Mouse (Mus musculus): ENCODE data around the gene Slc13a4. TPM values are rescaled to one million over a fixed set of nuclear protein-coding genes. Genes with fewer than 3 reads are reported as not detected.

Gene Slc13a4
- polyA plus RNA-seq, 1 experiment from 2014 or later = 0.19 TPM

GRCm38 (mm10) chr6:35337836-35338235, 29.9 kb upstream of the Slc13a4 start:
- DNase-seq (ENCODE audit: low spot score, missing footprints) (no peak), ATAC-seq (ENCODE audit: low FRiP score) (no peak)
- Histone ChIP-seq H3K4me3 (ENCODE audit: low read depth, low read length) (no peak overlapping the region), H3K27me3 (ENCODE audit: control insufficient read depth, insufficient read depth, low read length) (no peaks in the 10 kb centered on the region), H3K4me1 (ENCODE audit: control insufficient read depth, insufficient read depth, low read length) (no peaks in the 10 kb centered on the region; the same call in 1 of the 2 replicates), H3K9me3 (ENCODE audit: control insufficient read depth, low read length) (no peaks in the 10 kb centered on the region), H3K36me3 (ENCODE audit: control insufficient read depth, insufficient read depth, low read length) (no peaks in the 10 kb centered on the region), H3K4me2 (no peak overlapping the region), H3K9ac (ENCODE audit: low read length) (no peak overlapping the region), H3K27ac (ENCODE audit: low read depth, low read length) (no peak overlapping the region)
- WGBS = 82% methylated on average over 8 of the region's 8 CpGs

DNA sequence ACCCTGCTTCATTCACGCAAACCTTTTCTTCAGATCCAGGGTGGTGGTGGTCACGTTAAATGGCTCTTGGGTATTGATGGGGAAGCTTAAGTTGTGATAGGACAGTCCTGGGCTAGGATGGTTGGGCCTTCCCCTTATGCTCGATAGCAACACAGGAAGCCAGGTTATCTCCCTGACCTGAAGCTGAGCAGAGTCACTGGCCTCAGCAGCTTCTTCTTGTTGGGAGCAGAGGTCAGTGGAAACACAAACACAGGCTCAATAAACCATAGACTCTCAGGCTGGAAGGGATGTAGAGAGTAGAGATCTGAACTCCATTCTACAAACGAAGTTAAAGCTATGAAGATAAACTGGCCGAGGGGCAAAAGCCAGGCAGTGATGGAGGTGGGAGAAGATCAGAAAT, 27.5 kb upstream of the Slc13a4 start:
- H3K9ac ChIP-seq (ENCODE audit: low read length) = no peak overlapping the region
- 74% methylated on average over 5 of the region's 5 CpGs for WGBS
- H3K27ac ChIP-seq (ENCODE audit: low read depth, low read length) = no peak overlapping the region
- H3K9me3 ChIP-seq (ENCODE audit: control insufficient read depth, low read length) = no peaks in the 10 kb centered on the region
- no peak overlapping the region for H3K4me3 ChIP-seq (ENCODE audit: low read depth, low read length)
- no peaks in the 10 kb centered on the region for H3K27me3 ChIP-seq (ENCODE audit: control insufficient read depth, insufficient read depth, low read length)
- H3K4me1 ChIP-seq (ENCODE audit: control insufficient read depth, insufficient read depth, low read length) = no peaks in the 10 kb centered on the region; the same call in 1 of the 2 replicates
- no peak overlapping the region for H3K4me2 ChIP-seq
- ATAC-seq (ENCODE audit: low FRiP score) (no peak), DNase-seq (ENCODE audit: low spot score, missing footprints) (peak; percentile 62)
- no peaks in the 10 kb centered on the region for H3K36me3 ChIP-seq (ENCODE audit: control insufficient read depth, insufficient read depth, low read length)

GRCm38 (mm10) chr6:35334278-35334677, 26.3 kb upstream of the Slc13a4 start:
- Histone ChIP-seq H3K36me3 (ENCODE audit: control insufficient read depth, insufficient read depth, low read length) (no peaks in the 10 kb centered on the region), H3K9ac (ENCODE audit: low read length) (no peak overlapping the region), H3K4me3 (ENCODE audit: low read depth, low read length) (no peak overlapping the region), H3K27me3 (ENCODE audit: control insufficient read depth, insufficient read depth, low read length) (no peaks in the 10 kb centered on the region), H3K27ac (ENCODE audit: low read depth, low read length) (no peak overlapping the region), H3K4me2 (no peak overlapping the region), H3K9me3 (ENCODE audit: control insufficient read depth, low read length) (no peaks in the 10 kb centered on the region), H3K4me1 (ENCODE audit: control insufficient read depth, insufficient read depth, low read length) (no peaks in the 10 kb centered on the region; the same call in 1 of the 2 replicates)
- no peak for ATAC-seq (ENCODE audit: low FRiP score)
- DNase-seq (ENCODE audit: low spot score, missing footprints) = peak; percentile 82
- WGBS = 69% methylated on average over 4 of the region's 4 CpGs

DNA sequence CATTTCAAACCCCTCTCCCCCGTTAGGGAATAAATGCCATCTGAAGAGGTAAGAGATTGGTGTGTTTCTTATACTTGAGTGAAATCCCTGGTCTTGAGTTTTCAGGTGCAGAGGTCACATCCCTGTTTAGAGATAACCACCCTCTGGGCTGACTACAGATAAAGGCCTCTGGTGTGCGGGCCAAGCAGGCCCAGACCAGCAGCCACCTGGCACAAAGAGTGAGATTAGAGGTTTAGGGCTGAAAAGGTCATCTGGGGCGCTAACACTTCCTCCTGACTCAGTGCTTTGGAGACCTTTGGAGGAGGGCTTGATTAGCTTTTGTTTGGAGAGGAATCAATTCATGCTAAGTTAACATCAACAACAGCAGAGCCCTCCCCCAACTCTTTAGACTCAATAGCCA, 25.7 kb upstream of the Slc13a4 start:
- H3K9ac ChIP-seq (ENCODE audit: low read length) = no peak overlapping the region
- no peaks in the 10 kb centered on the region for H3K27me3 ChIP-seq (ENCODE audit: control insufficient read depth, insufficient read depth, low read length)
- no peaks in the 10 kb centered on the region for H3K9me3 ChIP-seq (ENCODE audit: control insufficient read depth, low read length)
- DNase-seq (ENCODE audit: low spot score, missing footprints) (no peak), ATAC-seq (ENCODE audit: low FRiP score) (no peak)
- H3K27ac ChIP-seq (ENCODE audit: low read depth, low read length) = no peak overlapping the region
- H3K4me2 ChIP-seq = no peak overlapping the region
- 17% methylated on average over 3 of the region's 3 CpGs for WGBS
- no peak overlapping the region for H3K4me3 ChIP-seq (ENCODE audit: low read depth, low read length)
- H3K36me3 ChIP-seq (ENCODE audit: control insufficient read depth, insufficient read depth, low read length) = no peaks in the 10 kb centered on the region
- H3K4me1 ChIP-seq (ENCODE audit: control insufficient read depth, insufficient read depth, low read length) = no peaks in the 10 kb centered on the region; the same call in 1 of the 2 replicates

DNA sequence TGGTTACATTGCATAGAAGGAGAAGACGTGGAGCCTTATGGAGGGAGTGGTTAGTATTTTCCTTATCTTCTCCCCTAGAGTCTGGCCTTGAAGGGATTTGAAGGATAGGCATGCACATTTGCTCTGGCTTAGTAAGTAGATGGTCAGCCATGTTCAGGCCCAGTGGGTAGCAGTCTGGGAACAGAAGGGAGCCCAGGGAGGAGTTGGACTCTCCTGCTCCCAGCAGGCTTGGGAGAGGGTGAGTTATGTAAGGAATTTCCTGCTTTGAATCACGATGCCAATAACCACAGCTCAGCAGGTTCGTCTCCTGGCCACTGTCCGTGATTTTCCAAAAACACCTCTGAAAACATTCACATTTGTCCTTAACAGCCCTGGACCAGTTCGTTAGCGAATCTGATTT, 22.9 kb upstream of the Slc13a4 start:
- Histone ChIP-seq H3K27ac (ENCODE audit: low read depth, low read length) (no peak overlapping the region), H3K4me3 (ENCODE audit: low read depth, low read length) (no peak overlapping the region), H3K9me3 (ENCODE audit: control insufficient read depth, low read length) (no peaks in the 10 kb centered on the region), H3K4me1 (ENCODE audit: control insufficient read depth, insufficient read depth, low read length) (no peaks in the 10 kb centered on the region), H3K27me3 (ENCODE audit: control insufficient read depth, insufficient read depth, low read length) (no peaks in the 10 kb centered on the region), H3K4me2 (no peak overlapping the region), H3K9ac (ENCODE audit: low read length) (no peak overlapping the region), H3K36me3 (ENCODE audit: control insufficient read depth, insufficient read depth, low read length) (no peaks in the 10 kb centered on the region)
- DNase-seq (ENCODE audit: low spot score, missing footprints) (no peak), ATAC-seq (ENCODE audit: low FRiP score) (no peak)
- 66% methylated on average over 6 of the region's 6 CpGs for WGBS

DNA sequence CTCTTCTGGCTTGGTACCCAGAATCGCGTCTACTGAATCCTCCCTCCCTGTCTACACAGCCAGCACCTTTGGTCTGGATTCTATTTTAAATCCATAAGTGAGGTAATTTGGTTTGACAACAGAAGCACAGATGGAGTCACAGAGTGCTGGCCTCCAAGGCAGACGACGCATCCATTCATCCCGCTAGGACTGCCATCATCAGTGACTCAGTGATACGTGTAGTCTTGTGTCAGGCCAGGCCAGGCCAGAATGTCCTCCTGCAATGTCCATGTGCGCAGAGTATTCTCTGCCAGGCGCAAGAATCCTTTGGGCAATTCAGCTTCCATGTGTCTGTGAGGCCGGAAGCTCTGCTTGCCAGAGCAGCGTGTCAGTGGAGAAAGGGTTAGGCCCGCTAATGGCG, 22.0 kb upstream of the Slc13a4 start:
- WGBS = 97% methylated on average over 12 of the region's 12 CpGs
- DNase-seq (ENCODE audit: low spot score, missing footprints) (no peak), ATAC-seq (ENCODE audit: low FRiP score) (no peak)
- H3K4me1 ChIP-seq (ENCODE audit: control insufficient read depth, insufficient read depth, low read length) = no peaks in the 10 kb centered on the region
- no peak overlapping the region for H3K9ac ChIP-seq (ENCODE audit: low read length)
- H3K27me3 ChIP-seq (ENCODE audit: control insufficient read depth, insufficient read depth, low read length) = no peaks in the 10 kb centered on the region
- no peak overlapping the region for H3K4me2 ChIP-seq
- H3K36me3 ChIP-seq (ENCODE audit: control insufficient read depth, insufficient read depth, low read length) = no peaks in the 10 kb centered on the region
- no peak overlapping the region for H3K4me3 ChIP-seq (ENCODE audit: low read depth, low read length)
- no peaks in the 10 kb centered on the region for H3K9me3 ChIP-seq (ENCODE audit: control insufficient read depth, low read length)
- no peak overlapping the region for H3K27ac ChIP-seq (ENCODE audit: low read depth, low read length)

- no peak within 1 kb of the TSS for H3K4me3 ChIP-seq (ENCODE audit: low read depth, low read length)
- ATAC-seq (ENCODE audit: low FRiP score) (no peak), DNase-seq (ENCODE audit: low spot score, missing footprints) (peak; percentile 28)
- 91% methylated on average over 9 of the region's 9 CpGs for WGBS
- no peaks in the 10 kb centered on the region for H3K9me3 ChIP-seq (ENCODE audit: control insufficient read depth, low read length)
- no peaks in the 10 kb centered on the region for H3K27me3 ChIP-seq (ENCODE audit: control insufficient read depth, insufficient read depth, low read length)
- H3K9ac ChIP-seq (ENCODE audit: low read length) = no peak within 1 kb of the TSS
- H3K36me3 ChIP-seq (ENCODE audit: control insufficient read depth, insufficient read depth, low read length) = no peaks in the 10 kb centered on the region
- no peaks in the 10 kb centered on the region for H3K4me1 ChIP-seq (ENCODE audit: control insufficient read depth, insufficient read depth, low read length)
- H3K27ac ChIP-seq (ENCODE audit: low read depth, low read length) = no peak within 1 kb of the TSS
- H3K4me2 ChIP-seq = no peak within 1 kb of the TSS
Observed at GRCm38 (mm10) chr6:35326111-35326515, 18.2 kb upstream of the Slc13a4 start, which contains the start of gene Fam180a. Fam180a (minus strand) TSS chr6:35326141.

DNA sequence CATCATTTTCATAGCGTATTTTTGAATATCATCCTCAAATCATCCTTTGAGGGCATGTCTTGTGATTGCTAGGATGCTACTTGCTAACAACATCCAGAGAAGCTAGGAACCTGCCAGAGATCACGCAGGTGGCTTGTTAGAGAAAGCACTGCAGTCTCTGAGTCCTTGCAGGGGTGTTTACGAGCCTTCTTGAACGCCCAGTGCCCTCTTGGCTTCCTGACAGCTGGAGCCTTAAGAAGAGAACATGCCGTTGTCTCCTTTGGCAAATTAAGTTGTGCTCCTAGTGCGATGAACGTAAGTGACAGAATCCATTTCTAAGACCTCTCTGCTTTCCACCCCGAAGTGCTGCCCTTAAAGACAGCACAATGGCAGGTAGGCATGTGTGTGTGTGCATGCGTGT, 16.4 kb upstream of the Slc13a4 start:
- Histone ChIP-seq H3K36me3 (ENCODE audit: control insufficient read depth, insufficient read depth, low read length) (no peaks in the 10 kb centered on the region), H3K9ac (ENCODE audit: low read length) (no peak overlapping the region), H3K4me3 (ENCODE audit: low read depth, low read length) (no peak overlapping the region), H3K27ac (ENCODE audit: low read depth, low read length) (no peak overlapping the region), H3K4me1 (ENCODE audit: control insufficient read depth, insufficient read depth, low read length) (no peaks in the 10 kb centered on the region), H3K9me3 (ENCODE audit: control insufficient read depth, low read length) (no peaks in the 10 kb centered on the region), H3K4me2 (no peak overlapping the region), H3K27me3 (ENCODE audit: control insufficient read depth, insufficient read depth, low read length) (no peaks in the 10 kb centered on the region)
- DNase-seq (ENCODE audit: low spot score, missing footprints) (peak; percentile 39), ATAC-seq (ENCODE audit: low FRiP score) (no peak)
- 82% methylated on average over 9 of the region's 9 CpGs for WGBS

GRCm38 (mm10) chr6:35323046-35323445, 15.1 kb upstream of the Slc13a4 start:
- Histone ChIP-seq H3K27me3 (ENCODE audit: control insufficient read depth, insufficient read depth, low read length) (no peaks in the 10 kb centered on the region), H3K36me3 (ENCODE audit: control insufficient read depth, insufficient read depth, low read length) (no peaks in the 10 kb centered on the region), H3K27ac (ENCODE audit: low read depth, low read length) (no peak overlapping the region), H3K9ac (ENCODE audit: low read length) (no peak overlapping the region), H3K9me3 (ENCODE audit: control insufficient read depth, low read length) (no peaks in the 10 kb centered on the region), H3K4me1 (ENCODE audit: control insufficient read depth, insufficient read depth, low read length) (no peaks in the 10 kb centered on the region), H3K4me3 (ENCODE audit: low read depth, low read length) (no peak overlapping the region), H3K4me2 (no peak overlapping the region)
- DNase-seq (ENCODE audit: low spot score, missing footprints) (no peak), ATAC-seq (ENCODE audit: low FRiP score) (no peak)
- WGBS = 76% methylated on average over 1 of the region's 1 CpGs

DNA sequence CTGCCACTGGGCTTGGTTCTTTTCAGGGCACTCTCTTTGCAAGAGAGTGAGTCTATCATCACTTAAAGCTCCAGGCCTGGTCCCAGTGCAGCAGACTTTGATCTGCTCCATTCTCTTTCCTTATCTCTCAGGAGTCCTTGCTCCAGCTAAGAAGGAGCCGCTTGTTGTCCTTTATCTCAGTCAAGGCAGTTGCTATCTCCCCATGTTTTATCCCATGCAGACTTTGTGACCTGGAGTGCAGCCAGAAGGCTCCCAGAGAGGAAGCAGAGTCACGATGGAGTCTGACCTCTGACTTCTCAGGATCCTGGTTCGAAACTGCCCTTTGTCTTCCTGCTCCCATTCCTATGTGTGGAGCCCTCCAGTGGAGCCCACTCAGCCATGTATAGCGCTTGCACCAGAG, 13.2 kb upstream of the Slc13a4 start:
- Histone ChIP-seq H3K4me2 (no peak overlapping the region), H3K4me1 (ENCODE audit: control insufficient read depth, insufficient read depth, low read length) (no peaks in the 10 kb centered on the region), H3K36me3 (ENCODE audit: control insufficient read depth, insufficient read depth, low read length) (no peaks in the 10 kb centered on the region), H3K9ac (ENCODE audit: low read length) (no peak overlapping the region), H3K27ac (ENCODE audit: low read depth, low read length) (no peak overlapping the region), H3K4me3 (ENCODE audit: low read depth, low read length) (no peak overlapping the region), H3K27me3 (ENCODE audit: control insufficient read depth, insufficient read depth, low read length) (no peaks in the 10 kb centered on the region), H3K9me3 (ENCODE audit: control insufficient read depth, low read length) (no peaks in the 10 kb centered on the region)
- 80% methylated on average over 4 of the region's 4 CpGs for WGBS
- DNase-seq (ENCODE audit: low spot score, missing footprints) (no peak), ATAC-seq (ENCODE audit: low FRiP score) (no peak)

Measured in midbrain, embryonic 11.5 days (tissue).